Mouse (Mus musculus) right cerebral cortex, adult 2 months (tissue): ENCODE results near the gene Adamtsl5.

Experiments used
- DNase-seq, 2 experiments: peaks; one replicate each; pipeline ENCODE4 v3.0.0; 2021 to 2022; ENCODE audit warnings: low spot score in 2 of 2

The Adamtsl5 gene

DNA sequence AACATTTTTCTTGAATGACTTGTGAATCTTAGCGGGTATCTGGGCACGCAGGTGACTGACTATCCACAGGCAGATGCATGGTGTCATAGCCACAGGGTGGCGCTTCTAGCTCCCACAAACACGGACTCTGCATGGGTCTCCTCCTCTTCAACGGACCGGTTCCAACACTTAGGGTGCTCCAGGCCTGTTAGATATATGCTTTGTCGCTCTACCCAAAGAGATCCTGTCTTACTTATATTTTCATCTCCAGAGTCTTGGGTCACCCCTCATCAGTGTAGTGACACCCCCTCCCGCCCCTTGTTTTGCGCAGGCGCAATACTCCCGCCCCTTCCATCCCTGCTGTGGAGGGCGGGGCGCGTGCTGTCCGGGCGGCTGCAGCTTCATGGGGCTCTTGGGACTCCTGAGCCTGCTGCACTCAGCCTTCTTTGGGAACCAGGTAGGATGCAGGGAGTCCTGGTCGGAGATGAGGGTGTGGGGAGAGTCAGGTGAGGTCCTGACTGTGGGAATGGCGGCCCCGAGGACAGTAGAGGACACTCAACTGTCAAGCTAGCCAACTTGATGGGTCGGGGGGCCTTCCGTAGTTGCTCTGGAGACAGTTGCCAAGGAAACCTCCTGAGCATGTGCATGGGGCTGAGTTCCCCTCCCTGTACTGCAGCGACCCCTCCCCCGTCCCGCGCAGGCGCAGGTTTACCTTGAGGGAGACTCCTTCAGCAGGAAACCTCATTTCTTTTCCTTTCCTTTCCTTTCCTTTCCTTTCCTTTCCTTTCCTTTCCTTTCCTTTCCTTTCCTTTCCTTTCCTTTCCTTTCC is 52.4 kb downstream of the Adamtsl5 start, which contains the start of gene Apc2:
Gene Apc2, plus strand, starts transcription at position 360 of the 808 bp plus-strand sequence.
- peak; percentile 78 to 88 for DNase-seq

- DNase-seq = peak in 1 of 2 experiments; percentile 18
Observed at GRCm38 (mm10) chr10:80294788-80295303, 53.4 kb downstream of the Adamtsl5 start.

DNA sequence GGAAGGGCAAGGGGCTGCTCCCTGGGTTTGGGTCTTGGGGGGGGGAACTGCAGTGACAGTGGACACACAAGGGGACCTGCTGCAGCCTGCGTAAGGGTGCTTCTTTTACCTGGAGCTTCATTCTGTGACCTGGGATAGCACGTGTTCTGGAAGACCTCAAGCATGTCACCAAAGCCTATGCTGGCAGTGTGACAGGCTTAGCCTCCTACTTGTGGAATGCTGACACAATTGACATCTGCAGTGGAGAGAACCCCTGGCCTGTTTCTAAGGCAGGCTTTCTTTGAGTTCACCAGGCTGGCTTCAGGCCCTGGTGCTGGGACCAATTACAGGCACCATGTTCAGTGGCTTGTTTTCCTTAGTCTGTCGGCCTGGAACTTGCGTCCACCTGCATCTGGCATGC is 53.9 kb downstream of the Adamtsl5 start:
- DNase-seq = no peak

DNA sequence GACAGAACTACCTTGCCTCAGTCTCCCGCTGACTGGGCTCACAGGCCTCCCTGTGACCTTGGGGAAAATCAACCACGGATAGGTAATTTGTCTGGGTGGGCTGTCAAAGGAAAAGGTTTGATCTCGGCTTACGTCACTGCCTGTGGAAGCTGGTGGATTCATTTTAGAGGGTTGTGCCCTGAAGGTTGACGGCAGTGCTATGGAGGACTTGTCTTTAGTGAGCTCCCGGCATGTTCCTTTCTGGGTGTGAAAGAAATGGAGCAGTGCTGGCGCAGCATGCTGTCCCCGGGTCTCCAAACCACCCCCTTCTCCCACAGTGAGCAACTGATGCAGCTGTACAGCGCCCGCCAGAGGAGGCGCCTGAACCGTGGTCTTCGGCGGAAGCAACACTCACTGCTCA is 54.9 kb downstream of the Adamtsl5 start:
- peak in 1 of 2 experiments; percentile 35 for DNase-seq

DNA sequence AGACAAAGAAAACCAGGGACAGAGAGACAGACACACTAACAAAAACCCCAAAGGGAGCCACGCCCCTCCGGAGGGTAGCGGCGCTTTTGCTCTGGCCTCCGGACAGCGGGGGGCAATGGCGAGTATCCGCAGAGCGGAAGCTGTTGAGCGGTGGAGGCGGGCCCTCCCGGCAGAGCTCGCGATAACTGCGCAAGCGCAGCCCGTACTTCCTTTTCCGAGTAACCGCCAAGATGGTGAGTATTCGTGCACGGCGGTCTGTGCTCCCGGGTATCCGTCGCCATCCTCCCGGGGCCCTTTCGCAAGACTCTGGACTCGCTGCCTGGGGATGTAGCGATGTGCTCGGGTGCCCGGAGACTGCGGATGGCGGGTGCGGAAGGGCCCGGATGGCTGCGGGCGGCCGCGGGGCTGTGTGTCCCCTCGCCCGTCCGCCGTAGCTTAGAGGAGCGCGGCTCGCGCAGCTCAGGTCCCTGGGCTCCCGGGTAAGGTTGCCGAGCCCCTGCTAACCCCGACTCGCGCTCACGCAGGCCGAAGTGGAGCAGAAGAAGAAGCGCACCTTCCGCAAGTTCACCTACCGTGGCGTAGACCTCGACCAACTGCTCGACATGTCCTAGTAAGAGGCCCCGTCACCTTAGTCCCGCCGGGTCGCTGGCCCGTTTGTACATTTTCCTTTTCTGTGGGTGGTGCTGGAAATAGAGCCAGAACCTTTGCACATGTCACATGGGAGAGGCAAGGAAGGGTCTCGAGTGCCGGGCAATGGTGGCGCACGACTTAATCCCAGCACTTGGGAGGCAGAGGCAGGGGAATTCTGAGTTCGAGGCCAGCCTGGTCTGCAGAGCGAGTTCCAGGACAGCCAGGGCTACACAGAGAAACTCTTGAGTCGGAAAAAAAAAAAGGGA is 55.7 kb downstream of the Adamtsl5 start, which contains the start of gene Rps15:
Gene Rps15, plus strand, starts transcription at position 203 of the 896 bp plus-strand sequence.
- DNase-seq = peak; percentile 92 to 93
